Mouse (Mus musculus) bone marrow macrophage, adult 2 months (primary cell): Measurements from ENCODE around the gene Gpx2. TPM values are rescaled to one million over a fixed set of nuclear protein-coding genes. Genes with fewer than 3 reads are reported as not detected.
"Not testable (repeated sequence)": the region's sequence is repeated elsewhere in the genome, so short reads cannot be mapped to it uniquely, and the experiment has no call there.

Experiments used
- H3K27ac ChIP-seq: 2 replicates; pipeline ENCODE4 v1.5.1; 2012; ENCODE audit warnings: low read depth, low read length; ENCODE audit not compliant: insufficient read depth
- H3K4me1 ChIP-seq: 2 replicates; pipeline ENCODE4 v1.6.1; 2012; ENCODE audit warnings: low read length; ENCODE audit not compliant: control insufficient read depth, insufficient read depth
- H3K4me3 ChIP-seq: 2 replicates; pipeline ENCODE4 v1.5.1; 2012; ENCODE audit warnings: mild to moderate bottlenecking, low read length, moderate library complexity; ENCODE audit not compliant: insufficient read depth
- CTCF ChIP-seq: IDR thresholded peaks from 2 replicates; pipeline ENCODE4 v1.5.1; 2012; ENCODE audit warnings: low read depth, mild to moderate bottlenecking, low read length, moderate library complexity
- POLR2A ChIP-seq: IDR thresholded peaks from 2 replicates; pipeline ENCODE4 v1.6.1; 2012; ENCODE audit warnings: mild to moderate bottlenecking, low read depth, low read length, borderline replicate concordance
- polyA plus RNA-seq: library from polyadenylated mRNA; stranded (reverse); fragments of >200 nt; gene quantifications from 2 replicates; pipeline ENCODE4 v1.2.4, GENCODE M21; 2012; ENCODE audit not compliant: missing spikeins, insufficient read depth, insufficient read length

The Gpx2 gene
- polyA plus RNA-seq, 1 experiment = not detected

DNA sequence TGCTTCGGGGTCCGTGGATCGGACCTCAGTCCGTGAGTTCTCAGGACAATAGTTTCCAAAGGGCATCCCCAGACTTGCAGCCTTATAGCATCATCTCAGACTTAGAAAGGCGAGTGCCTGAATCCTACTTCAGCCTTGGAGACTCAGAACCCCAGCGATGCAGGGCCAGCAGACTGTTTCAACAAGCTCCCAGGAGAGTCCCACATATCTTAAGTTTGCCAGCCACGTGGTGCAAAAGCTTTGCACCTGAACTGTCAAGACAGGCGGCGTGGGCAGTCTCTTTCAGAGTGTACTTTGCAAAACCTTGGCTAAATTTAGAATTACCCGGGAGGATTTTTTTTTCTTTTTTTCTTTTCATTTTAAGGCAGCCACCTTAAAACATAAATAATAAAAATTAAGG, 12.4 kb upstream of the Gpx2 start:
- Histone ChIP-seq H3K27ac (no peak overlapping the region), H3K4me3 (no peak overlapping the region), H3K4me1 (no peaks in the 10 kb centered on the region)
- TF ChIP-seq CTCF (no peak), POLR2A (no peak)

DNA sequence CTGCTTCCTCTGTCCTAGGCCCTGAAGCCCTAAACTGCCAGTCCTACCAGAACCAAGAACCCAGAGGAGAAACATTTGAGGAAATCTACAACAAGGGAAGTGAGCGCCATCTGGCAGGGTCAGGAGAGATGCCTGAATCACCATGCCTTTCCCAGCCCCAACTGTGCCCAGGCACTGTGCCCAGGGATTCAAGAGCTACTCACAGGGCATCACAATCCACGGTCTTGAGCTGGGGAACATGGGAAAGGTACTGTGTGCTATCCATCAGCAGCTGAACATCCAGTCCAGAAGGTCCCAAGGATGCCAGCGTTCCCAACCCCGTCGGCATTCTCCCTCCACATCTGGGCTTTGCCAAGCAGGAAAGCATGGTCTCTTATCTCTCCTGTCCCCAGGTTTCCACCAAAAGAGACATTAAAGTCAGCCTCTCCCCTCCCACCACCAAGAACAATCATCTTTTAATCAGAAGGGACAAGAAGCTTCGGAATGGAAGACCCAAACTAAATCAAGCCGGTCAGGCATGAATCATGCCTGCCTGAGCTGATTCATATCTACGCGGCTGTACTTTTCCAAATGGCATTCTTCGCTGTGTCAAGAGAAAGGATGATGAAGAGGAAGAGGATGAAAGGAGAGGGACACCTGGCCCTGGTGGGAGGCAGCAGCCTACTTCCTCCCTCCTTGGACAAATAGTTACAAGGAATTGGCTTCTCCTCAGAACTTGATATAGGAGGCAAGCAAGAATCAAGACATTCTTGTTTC, 9.9 kb upstream of the Gpx2 start:
- no peak for TF ChIP-seq POLR2A
- TF ChIP-seq CTCF = no peak
- Histone ChIP-seq H3K27ac (no peak overlapping the region), H3K4me3 (no peak overlapping the region), H3K4me1 (no peaks in the 10 kb centered on the region)

GRCm38 (mm10) chr12:76803700-76804252, 8.4 kb upstream of the Gpx2 start:
- Histone ChIP-seq H3K4me1 (no peaks in the 10 kb centered on the region), H3K4me3 (no peak overlapping the region), H3K27ac (no peak overlapping the region)
- TF ChIP-seq POLR2A = no peak
- TF ChIP-seq CTCF = no peak

DNA sequence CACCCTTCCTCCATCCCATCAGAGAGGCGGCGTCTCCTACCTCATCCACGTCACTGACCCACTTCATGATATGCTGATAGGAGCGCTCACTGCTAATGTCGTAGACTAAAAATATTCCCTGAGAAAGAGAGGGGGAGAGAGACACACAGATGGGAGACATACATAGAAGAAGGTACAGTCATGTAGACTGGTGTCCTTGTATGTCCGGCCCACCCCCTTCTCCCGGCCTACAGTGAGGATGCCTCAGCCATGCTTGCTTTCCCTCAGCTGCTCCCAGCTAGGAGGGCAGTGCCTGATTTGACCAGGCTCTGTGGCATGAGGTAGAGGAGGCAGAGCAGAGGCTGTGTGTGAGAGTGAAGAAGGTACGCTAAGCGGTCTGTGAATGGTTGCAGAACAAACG, 7.7 kb upstream of the Gpx2 start:
- Histone ChIP-seq H3K27ac (no peak overlapping the region), H3K4me1 (no peaks in the 10 kb centered on the region), H3K4me3 (no peak overlapping the region)
- no peak for TF ChIP-seq CTCF

DNA sequence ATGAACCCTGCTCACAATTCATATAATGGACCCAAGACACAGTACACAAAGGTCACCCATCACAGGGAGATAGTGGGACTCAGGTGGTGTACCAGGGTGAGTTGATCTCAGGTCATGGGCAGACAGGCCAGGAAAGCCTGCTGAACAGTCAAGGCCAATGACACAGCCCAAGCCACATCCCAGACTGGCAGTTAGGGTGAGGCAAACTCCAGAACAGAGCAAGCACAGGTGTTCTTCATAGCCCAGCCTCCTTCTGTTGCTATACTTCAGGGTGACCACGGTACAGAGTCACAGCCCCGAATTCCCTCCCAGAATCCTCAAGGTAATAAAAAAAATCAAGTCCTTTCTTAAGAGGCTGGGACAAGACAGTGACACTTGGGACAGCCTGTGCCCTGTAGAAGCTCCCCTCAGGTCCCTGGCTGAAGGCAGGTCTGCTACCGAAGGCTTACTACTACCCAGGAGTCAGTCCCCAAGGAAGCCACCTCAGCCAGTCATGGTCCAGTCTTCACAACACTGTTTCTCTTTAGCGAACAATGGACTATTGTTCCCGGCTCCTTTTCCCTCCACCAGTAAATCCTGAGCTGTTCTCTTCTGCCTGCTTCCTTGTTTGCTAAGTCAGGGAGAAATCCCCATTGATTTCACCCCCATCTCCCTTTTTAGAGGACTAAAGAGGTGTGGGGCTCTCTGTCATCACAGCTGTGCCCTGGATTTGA, 2.8 kb upstream of the Gpx2 start:
- H3K4me3 ChIP-seq = no peak overlapping the region
- TF ChIP-seq CTCF (no peak), POLR2A (no peak)
- no peaks in the 10 kb centered on the region for H3K4me1 ChIP-seq
- no peak overlapping the region for H3K27ac ChIP-seq

- Histone ChIP-seq H3K4me1 (no peaks in the 10 kb centered on the region), H3K4me3 (no peak overlapping the region), H3K27ac (no peak overlapping the region)
- TF ChIP-seq POLR2A (no peak), CTCF (no peak)
Observed at GRCm38 (mm10) chr12:76796938-76797539, 1.7 kb upstream of the Gpx2 start.

DNA sequence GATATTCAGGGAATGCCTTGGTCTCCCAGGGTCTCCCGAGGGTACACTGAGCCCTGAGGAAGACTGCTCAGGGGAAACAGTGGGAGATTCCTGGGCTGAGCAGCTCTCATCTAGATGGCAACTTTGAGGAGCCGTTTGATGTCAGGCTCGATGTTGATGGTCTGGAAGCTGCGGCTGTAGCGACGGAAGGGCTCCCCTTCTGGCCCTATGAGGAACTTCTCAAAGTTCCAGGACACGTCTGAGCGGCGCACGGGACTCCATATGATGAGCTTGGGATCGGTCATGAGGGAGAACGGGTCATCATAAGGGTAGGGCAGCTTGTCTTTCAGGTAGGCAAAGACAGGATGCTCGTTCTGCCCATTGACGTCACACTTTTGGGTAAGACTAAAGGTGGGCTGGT, 2.8 kb downstream of the Gpx2 start:
- H3K27ac ChIP-seq, H3K4me3 ChIP-seq, H3K4me1 ChIP-seq: not testable (repeated sequence)

GRCm38 (mm10) chr12:76790446-76791084, 4.8 kb downstream of the Gpx2 start:
- H3K4me3 ChIP-seq = no peak overlapping the region
- H3K4me1 ChIP-seq = no peaks in the 10 kb centered on the region
- no peak overlapping the region for H3K27ac ChIP-seq
- TF ChIP-seq CTCF = no peak
- no peak for TF ChIP-seq POLR2A

- no peak for TF ChIP-seq POLR2A
- TF ChIP-seq CTCF = no peak
- Histone ChIP-seq H3K4me3 (no peak overlapping the region), H3K27ac (no peak overlapping the region), H3K4me1 (peaks cover under 1% of the 10 kb centered on the region; the same call in 1 of the 2 replicates)
Observed at GRCm38 (mm10) chr12:76784056-76784619, 11.2 kb downstream of the Gpx2 start.
